Comparison of ENCODE assay signal across 8 mouse cellular contexts in genomic region chr8:79294610-79295275, GRCm38 (mm10). TPM values are rescaled to one million over a fixed set of nuclear protein-coding genes. Genes with fewer than 3 reads are reported as not detected.
DNase-seq lines count a peak whose midpoint lies in the region; ATAC-seq lines count a peak whose summit lies in the region.

TSS of gene Mmaa (minus strand) at chr8:79294937.

- H3K36me3 ChIP-seq in hindbrain, embryonic 13.5 days = no peaks in the 10 kb centered on the region

- peaks cover 26% of the 10 kb centered on the region for H3K4me1 ChIP-seq in hindbrain, embryonic 13.5 days (replicated peaks)

- WGBS in hindbrain, embryonic 13.5 days = under 1% methylated on average over 55 of the region's 74 CpGs

- ATAC-seq in hindbrain, embryonic 13.5 days (ENCODE audit: low FRiP score) = peak; percentile 97

- H3K27ac ChIP-seq in hindbrain, embryonic 13.5 days = peak within 1 kb of the TSS; percentile 97

- H3K9ac ChIP-seq in hindbrain, embryonic 13.5 days = peak within 1 kb of the TSS; percentile 76

- peak; percentile 99 for DNase-seq in Muller cell, postnatal 12 days (ENCODE audit: inconsistent ontology term)
- peak; percentile 97 for DNase-seq in cerebellum, adult 9-11 months
- DNase-seq in frontal cortex, postnatal 10 days (ENCODE audit: low spot score in 2 of 2) = peak; percentile 94 to 96
- DNase-seq in layer of hippocampus, postnatal 25 days (ENCODE audit: extremely low spot score in 1 of 2, low spot score in 1 of 2) = peak; percentile 85 to 93
- peak; percentile 97 for DNase-seq in lung, postnatal 25 days (ENCODE audit: low spot score)
- DNase-seq in retina, embryonic 14.5 days (ENCODE audit: low spot score) = peak; percentile 98
- peak; percentile 99 for DNase-seq in thymus, postnatal 4 days

- peak within 1 kb of the TSS; percentile 81 for H3K4me2 ChIP-seq in hindbrain, embryonic 13.5 days

- no peaks in the 10 kb centered on the region for H3K27me3 ChIP-seq in hindbrain, embryonic 13.5 days

- peak within 1 kb of the TSS; percentile 59 for H3K4me3 ChIP-seq in hindbrain, embryonic 13.5 days

- H3K9me3 ChIP-seq in hindbrain, embryonic 13.5 days = no peaks in the 10 kb centered on the region

RNA-seq across cellular contexts. Expression of gene Mmaa, which starts in this region (rescaled TPM):
- polyA plus RNA-seq in hindbrain, embryonic 13.5 days (2015; fragmentation: Nextera tagmentation; extraction: Ambion mirVana) = 19.7 and 19.9 TPM in 2 replicates
- 10 to 100 TPM; 25.0 to 25.9 TPM for total RNA-seq in layer of hippocampus, postnatal 25 days (2021)

Comparison
In these comparisons a context has a peak if more than half of its experiments do, and no peak if none do; other contexts are left out.
1. Peak in every context shown above with its lines: DNase-seq, ATAC-seq, H3K4me3 ChIP-seq and H3K27ac ChIP-seq.